Mouse (Mus musculus): ENCODE measurements around the gene Ccdc117. TPM values are rescaled to one million over a fixed set of nuclear protein-coding genes. Genes with fewer than 3 reads are reported as not detected.
"Not testable (repeated sequence)": the region's sequence is repeated elsewhere in the genome, so short reads cannot be mapped to it uniquely, and the experiment has no call there.

The Ccdc117 gene
- polyA plus RNA-seq, 1 experiment from 2014 or later = 27.1 TPM

GRCm38 (mm10) chr11:5516151-5516550 lies 25.8 kb downstream of the Ccdc117 start:
- H3K4me2 ChIP-seq = no peak overlapping the region
- 86% methylated on average over 7 of the region's 7 CpGs for WGBS
- no peaks in the 10 kb centered on the region for H3K9me3 ChIP-seq
- no peaks in the 10 kb centered on the region for H3K27me3 ChIP-seq
- H3K4me3 ChIP-seq (replicated peaks) = no peak overlapping the region
- ATAC-seq (ENCODE audit: low FRiP score) = no peak
- H3K9ac ChIP-seq = no peak overlapping the region
- no peaks in the 10 kb centered on the region for H3K36me3 ChIP-seq (replicated peaks)
- no peak overlapping the region for H3K27ac ChIP-seq
- peaks cover 7% of the 10 kb centered on the region; the same call in 1 of the 2 replicates for H3K4me1 ChIP-seq

- Histone ChIP-seq H3K27me3 (no peaks in the 10 kb centered on the region), H3K4me2 (no peak overlapping the region), H3K36me3 (replicated peaks) (no peaks in the 10 kb centered on the region), H3K27ac (no peak overlapping the region), H3K4me1 (peaks cover 7% of the 10 kb centered on the region; the same call in 1 of the 2 replicates), H3K9ac (no peak overlapping the region), H3K4me3 (replicated peaks) (no peak overlapping the region), H3K9me3 (no peaks in the 10 kb centered on the region)
- ATAC-seq (ENCODE audit: low FRiP score) = no peak
- 79% methylated on average over 6 of the region's 6 CpGs for WGBS
These were observed 26.3 kb downstream of the Ccdc117 start for GRCm38 (mm10) chr11:5515655-5516054.

DNA sequence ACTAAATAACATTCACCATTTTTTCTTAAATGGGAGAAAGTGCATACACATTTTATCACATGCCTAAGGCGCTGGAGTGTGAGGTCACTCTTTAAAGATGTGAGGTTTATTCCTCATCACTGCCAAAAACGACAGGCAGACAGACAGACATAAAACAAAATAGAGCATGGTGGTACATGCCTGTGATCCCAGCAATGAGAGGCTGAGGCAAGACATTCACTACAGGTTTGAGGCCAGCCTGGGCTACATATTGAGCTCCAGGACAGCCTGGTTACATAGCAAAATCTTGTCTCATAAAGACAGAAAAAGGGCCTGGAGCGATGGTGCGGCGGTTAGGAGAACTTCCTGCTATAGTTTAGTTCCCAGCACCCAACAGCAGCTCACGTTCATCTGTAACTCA lies 26.8 kb downstream of the Ccdc117 start:
- H3K4me2 ChIP-seq = no peak overlapping the region
- no peaks in the 10 kb centered on the region for H3K9me3 ChIP-seq
- no peak for ATAC-seq (ENCODE audit: low FRiP score)
- 84% methylated on average over 6 of the region's 6 CpGs for WGBS
- no peak overlapping the region for H3K9ac ChIP-seq
- H3K4me1 ChIP-seq = peaks cover 5% of the 10 kb centered on the region; the same call in 1 of the 2 replicates
- H3K36me3 ChIP-seq (replicated peaks) = no peaks in the 10 kb centered on the region
- no peaks in the 10 kb centered on the region for H3K27me3 ChIP-seq
- H3K27ac ChIP-seq = no peak overlapping the region
- H3K4me3 ChIP-seq (replicated peaks) = no peak overlapping the region

- no peak for ATAC-seq (ENCODE audit: low FRiP score)
These were observed 27.9 kb downstream of the Ccdc117 start for GRCm38 (mm10) chr11:5514091-5514490.

GRCm38 (mm10) chr11:5512961-5513360 lies 29.0 kb downstream of the Ccdc117 start:
- Histone ChIP-seq H3K9me3 (no peaks in the 10 kb centered on the region), H3K36me3 (replicated peaks) (no peaks in the 10 kb centered on the region), H3K4me3 (replicated peaks) (no peak overlapping the region), H3K27me3 (no peaks in the 10 kb centered on the region), H3K4me2 (no peak overlapping the region), H3K4me1 (no peaks in the 10 kb centered on the region), H3K9ac (no peak overlapping the region), H3K27ac (no peak overlapping the region)
- WGBS = 79% methylated on average over 8 of the region's 8 CpGs
- ATAC-seq (ENCODE audit: low FRiP score) = no peak

More at GRCm38 (mm10) chr11:5514091-5514490, 27.9 kb downstream of the Ccdc117 start:
- Histone ChIP-seq H3K27ac (no peak overlapping the region), H3K4me2 (no peak overlapping the region), H3K4me1 (no peaks in the 10 kb centered on the region), H3K4me3 (replicated peaks) (no peak overlapping the region), H3K36me3 (replicated peaks) (no peaks in the 10 kb centered on the region), H3K9ac (no peak overlapping the region), H3K27me3 (no peaks in the 10 kb centered on the region), H3K9me3 (no peaks in the 10 kb centered on the region)
- 95% methylated on average over 4 of the region's 4 CpGs for WGBS

GRCm38 (mm10) chr11:5512099-5512725 lies 29.8 kb downstream of the Ccdc117 start:
- no peak overlapping the region for H3K4me3 ChIP-seq (replicated peaks)
- H3K27ac ChIP-seq = no peak overlapping the region
- no peaks in the 10 kb centered on the region for H3K27me3 ChIP-seq
- H3K36me3 ChIP-seq (replicated peaks) = no peaks in the 10 kb centered on the region
- WGBS = 78% methylated on average over 12 of the region's 12 CpGs
- H3K9me3 ChIP-seq = no peaks in the 10 kb centered on the region
- no peak overlapping the region for H3K4me2 ChIP-seq
- ATAC-seq (ENCODE audit: low FRiP score) = no peak
- H3K4me1 ChIP-seq = no peaks in the 10 kb centered on the region
- no peak overlapping the region for H3K9ac ChIP-seq

- not testable (repeated sequence) for ATAC-seq (ENCODE audit: low FRiP score); H3K4me1 ChIP-seq; H3K4me2 ChIP-seq; H3K36me3 ChIP-seq (replicated peaks); H3K9ac ChIP-seq; H3K4me3 ChIP-seq (replicated peaks); H3K27me3 ChIP-seq; H3K9me3 ChIP-seq; H3K27ac ChIP-seq
- WGBS = 100% methylated on average over 1 of the region's 2 CpGs
These were observed 31.3 kb downstream of the Ccdc117 start for GRCm38 (mm10) chr11:5510686-5511085.

- no peak overlapping the region for H3K9ac ChIP-seq
- no peaks in the 10 kb centered on the region for H3K9me3 ChIP-seq
- H3K36me3 ChIP-seq (replicated peaks) = no peaks in the 10 kb centered on the region
- no peak overlapping the region for H3K4me2 ChIP-seq
- H3K27me3 ChIP-seq = no peaks in the 10 kb centered on the region
- 87% methylated on average over 5 of the region's 5 CpGs for WGBS
- no peak overlapping the region for H3K27ac ChIP-seq
- H3K4me1 ChIP-seq = no peaks in the 10 kb centered on the region
- H3K4me3 ChIP-seq (replicated peaks) = no peak overlapping the region
- ATAC-seq (ENCODE audit: low FRiP score) = no peak
These were observed 31.9 kb downstream of the Ccdc117 start for GRCm38 (mm10) chr11:5510099-5510391.

- no peaks in the 10 kb centered on the region for H3K27me3 ChIP-seq
- no peaks in the 10 kb centered on the region for H3K36me3 ChIP-seq (replicated peaks)
- H3K9ac ChIP-seq = no peak overlapping the region
- WGBS = 85% methylated on average over 8 of the region's 8 CpGs
- H3K27ac ChIP-seq = no peak overlapping the region
- no peak overlapping the region for H3K4me2 ChIP-seq
- no peaks in the 10 kb centered on the region for H3K4me1 ChIP-seq
- no peaks in the 10 kb centered on the region for H3K9me3 ChIP-seq
- no peak overlapping the region for H3K4me3 ChIP-seq (replicated peaks)
- no peak for ATAC-seq (ENCODE audit: low FRiP score)
These were observed 32.5 kb downstream of the Ccdc117 start for GRCm38 (mm10) chr11:5509215-5510098.

DNA sequence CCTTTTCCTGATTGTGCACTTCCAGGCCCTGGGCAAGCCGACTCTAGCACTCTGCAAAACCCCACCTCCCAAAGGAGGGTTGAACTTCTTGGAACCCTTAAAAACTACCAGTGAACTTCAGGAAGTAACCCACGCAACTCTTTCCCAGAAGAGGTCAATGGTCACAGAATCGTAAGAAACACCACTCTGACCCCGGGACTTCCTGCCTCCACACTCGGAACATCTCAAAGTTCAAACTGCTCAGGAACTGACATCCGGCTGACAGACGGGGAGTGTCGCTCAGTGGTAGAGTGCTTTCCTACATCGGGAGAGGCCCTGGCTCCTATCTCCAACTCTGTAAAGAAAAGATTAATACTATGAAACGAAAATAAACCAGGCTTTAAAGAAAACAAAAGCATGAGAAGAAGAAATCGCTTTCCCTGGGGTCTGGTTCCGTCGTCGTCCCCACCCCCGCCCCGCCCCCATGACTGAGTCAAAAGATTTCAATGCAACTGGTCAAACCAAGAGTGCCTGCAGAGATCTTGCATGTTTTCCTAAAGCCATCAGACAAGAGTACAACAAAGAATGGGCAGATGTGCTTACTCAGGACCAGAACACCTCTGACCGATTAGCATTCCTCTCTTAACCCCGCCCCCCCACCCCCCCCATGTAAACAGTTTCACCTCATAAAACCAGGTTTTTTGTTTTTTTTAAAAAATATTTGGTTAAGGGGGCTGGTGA lies 36.0 kb downstream of the Ccdc117 start:
- Histone ChIP-seq H3K9ac (no peak overlapping the region), H3K36me3 (replicated peaks) (no peaks in the 10 kb centered on the region), H3K4me2 (no peak overlapping the region), H3K4me1 (no peaks in the 10 kb centered on the region), H3K9me3 (no peaks in the 10 kb centered on the region), H3K4me3 (replicated peaks) (no peak overlapping the region), H3K27me3 (no peaks in the 10 kb centered on the region), H3K27ac (no peak overlapping the region)
- 46% methylated on average over 18 of the region's 18 CpGs for WGBS
- ATAC-seq (ENCODE audit: low FRiP score) = no peak

- no peak overlapping the region for H3K4me3 ChIP-seq (replicated peaks)
- 88% methylated on average over 10 of the region's 10 CpGs for WGBS
- no peaks in the 10 kb centered on the region for H3K4me1 ChIP-seq
- H3K27ac ChIP-seq = no peak overlapping the region
- H3K9ac ChIP-seq = no peak overlapping the region
- ATAC-seq (ENCODE audit: low FRiP score) = no peak
- H3K9me3 ChIP-seq = no peaks in the 10 kb centered on the region
- H3K36me3 ChIP-seq (replicated peaks) = no peaks in the 10 kb centered on the region
- no peak overlapping the region for H3K4me2 ChIP-seq
- no peaks in the 10 kb centered on the region for H3K27me3 ChIP-seq
These were observed 39.5 kb downstream of the Ccdc117 start for GRCm38 (mm10) chr11:5502351-5503051.
